Mouse (Mus musculus) layer of hippocampus, adult 8-10 months (tissue): ENCODE results near the gene Ktn1. TPM values are rescaled to one million over a fixed set of nuclear protein-coding genes. Genes with fewer than 3 reads are reported as not detected.

Experiments
- DNase-seq, 2 experiments: peaks; one replicate each; pipeline ENCODE4 v3.0.0; 2022; ENCODE audit warnings: low spot score in 2 of 2
- total RNA-seq, 4 experiments: library from RNA; stranded (reverse); gene quantifications; 2 replicates each; pipeline ENCODE4 v1.2.4; 2022

Ktn1 gene
- total RNA-seq, 4 experiments from 2014 or later: 75.6 to 86.9 (median 83.7) TPM

DNA sequence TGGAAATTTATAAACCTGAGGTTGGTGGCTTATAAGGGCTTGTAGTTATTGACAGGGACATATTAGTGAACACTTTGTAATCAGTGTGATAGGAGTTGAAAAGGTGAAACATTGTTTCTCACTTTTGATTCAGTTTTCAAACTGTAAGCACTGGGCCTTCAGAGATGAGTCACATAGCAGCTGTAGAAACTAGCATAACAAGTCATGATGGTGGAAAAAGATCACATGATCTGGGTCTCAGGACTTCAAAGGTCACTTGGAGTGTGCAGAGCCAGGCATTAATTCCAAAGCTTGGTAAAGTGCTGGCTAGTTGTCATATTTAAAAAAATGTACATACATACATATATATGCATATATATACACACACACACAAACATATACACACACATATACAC lies 16.2 kb downstream of the Ktn1 start:
- no peak for DNase-seq

DNA sequence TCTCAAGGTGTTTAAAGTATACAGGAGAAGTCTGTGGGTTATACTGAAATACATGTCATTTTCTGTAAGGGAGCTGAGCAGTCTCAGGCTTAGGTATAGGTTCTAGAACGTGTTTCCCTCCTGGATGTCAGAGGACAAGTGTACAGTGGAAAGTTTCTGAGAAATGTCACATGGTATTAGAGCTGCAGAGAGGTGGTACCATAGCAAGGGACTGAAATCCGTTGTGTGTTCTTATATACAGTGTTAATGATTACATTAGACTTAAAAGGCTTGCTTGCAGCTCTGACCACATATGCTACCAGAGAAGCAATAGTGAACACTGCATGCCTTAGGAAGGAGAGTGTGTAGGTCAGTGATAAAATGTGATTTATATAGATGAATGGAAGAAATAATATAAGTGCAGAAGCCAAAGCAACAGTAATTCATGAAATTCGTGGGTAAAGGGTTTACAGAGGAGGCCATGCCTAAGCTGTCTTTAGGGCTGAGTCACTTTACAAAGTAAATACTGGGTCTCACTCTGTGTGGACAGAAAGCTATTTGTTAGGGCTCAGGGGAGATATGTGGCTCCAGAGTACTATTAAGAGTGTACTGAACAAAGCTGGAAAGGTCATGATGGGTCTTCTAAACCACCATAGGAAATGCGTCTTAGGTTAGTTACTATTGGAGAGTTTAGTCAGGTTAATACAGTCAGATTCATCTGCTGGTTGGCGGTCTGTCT lies 17.0 kb downstream of the Ktn1 start:
- DNase-seq: no peak

DNA sequence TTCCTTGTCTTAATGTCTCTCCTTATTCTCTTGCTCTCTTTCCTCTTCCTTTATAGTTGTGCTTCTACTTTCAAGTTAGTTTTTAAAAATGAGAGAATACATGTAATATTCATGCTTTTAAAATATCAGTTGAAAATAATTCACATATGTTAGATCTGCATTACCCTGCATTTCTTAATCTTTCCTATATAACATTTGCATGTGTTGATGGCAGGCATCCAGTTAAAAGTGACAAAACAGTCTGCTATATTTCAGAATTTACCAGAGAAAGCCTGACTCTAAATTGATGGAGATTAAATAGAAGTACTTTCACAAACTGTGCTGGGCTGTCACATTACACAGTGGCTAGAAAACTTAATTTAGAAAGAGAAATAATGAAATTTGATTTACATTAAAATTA lies 19.8 kb downstream of the Ktn1 start:
- no peak for DNase-seq

DNA sequence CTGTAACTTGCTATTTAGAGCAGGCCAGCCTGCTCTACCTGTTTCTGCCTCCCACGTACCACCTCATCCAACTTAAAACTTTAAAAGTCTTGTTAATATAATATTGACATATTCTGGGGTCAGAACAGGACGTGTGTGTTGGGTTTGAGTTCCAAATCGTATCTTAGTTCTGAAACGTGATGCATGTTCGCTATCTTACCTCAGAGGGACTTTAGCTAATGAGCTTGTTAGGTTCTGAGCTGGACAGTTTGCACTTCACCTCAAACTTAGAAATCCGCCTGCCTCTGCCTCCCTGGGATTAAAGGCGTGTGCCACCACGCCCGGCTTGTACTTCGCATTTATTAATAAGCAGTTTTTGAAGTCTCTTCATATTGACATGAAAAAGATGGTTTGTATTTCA lies 34.6 kb downstream of the Ktn1 start:
- DNase-seq: no peak

DNA sequence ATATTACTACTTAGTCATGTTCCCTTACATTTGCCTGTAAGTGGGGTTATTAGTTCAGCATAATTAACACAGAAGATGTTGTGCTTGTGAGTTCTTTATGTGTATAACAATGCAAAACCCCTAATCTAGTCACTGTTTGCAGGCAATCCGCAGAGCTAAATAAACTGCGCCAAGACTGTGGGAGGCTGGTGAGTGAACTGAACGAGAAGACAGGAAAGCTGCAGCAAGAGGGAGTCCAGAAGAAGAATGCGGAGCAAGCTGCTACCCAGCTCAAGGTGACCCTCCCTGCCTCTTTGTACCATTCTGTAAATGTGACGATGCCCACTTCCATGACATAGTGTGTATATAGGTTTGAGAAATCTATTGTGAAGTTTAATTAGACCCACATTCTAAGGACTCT lies 36.3 kb downstream of the Ktn1 start:
- DNase-seq: no peak

DNA sequence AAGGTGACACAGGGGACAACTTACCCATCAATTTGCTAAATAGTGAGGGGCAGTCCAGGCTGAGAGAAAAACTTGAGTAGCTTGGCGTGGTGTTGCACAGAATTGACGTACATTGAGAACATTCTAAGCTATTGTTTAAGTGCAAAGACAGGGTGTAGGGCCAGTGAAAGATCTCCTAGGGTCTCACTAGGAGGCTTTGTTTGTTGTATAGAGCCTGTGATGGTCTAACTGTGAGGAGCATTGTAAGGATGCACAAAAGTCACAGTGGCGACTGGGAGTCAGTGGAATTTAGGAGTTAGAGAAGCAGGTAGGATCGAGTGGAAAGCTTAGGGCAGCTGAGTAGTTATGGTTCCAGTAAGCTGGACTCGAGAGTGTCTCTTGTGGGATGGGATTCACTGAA lies 50.9 kb downstream of the Ktn1 start:
- DNase-seq: no peak

DNA sequence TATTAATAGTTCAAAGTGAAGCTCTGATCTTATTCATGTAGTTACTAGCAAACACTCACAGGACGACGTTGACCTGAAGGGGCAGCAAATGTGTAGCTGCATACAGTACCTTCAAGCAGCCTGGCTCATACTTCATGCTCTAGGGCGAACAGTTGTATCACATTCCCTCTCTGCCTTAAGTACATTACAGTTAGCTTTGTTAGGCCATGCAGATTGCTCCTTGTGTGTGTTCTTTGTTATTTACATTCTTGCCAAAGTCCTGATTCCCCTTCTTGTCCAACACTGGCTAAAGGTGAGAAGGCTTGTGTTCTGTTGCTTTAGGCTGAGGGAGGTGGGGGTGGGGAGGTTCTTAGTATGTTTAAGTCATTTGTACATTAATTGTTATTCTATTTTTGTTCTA lies 61.3 kb downstream of the Ktn1 start:
- no peak for DNase-seq

DNA sequence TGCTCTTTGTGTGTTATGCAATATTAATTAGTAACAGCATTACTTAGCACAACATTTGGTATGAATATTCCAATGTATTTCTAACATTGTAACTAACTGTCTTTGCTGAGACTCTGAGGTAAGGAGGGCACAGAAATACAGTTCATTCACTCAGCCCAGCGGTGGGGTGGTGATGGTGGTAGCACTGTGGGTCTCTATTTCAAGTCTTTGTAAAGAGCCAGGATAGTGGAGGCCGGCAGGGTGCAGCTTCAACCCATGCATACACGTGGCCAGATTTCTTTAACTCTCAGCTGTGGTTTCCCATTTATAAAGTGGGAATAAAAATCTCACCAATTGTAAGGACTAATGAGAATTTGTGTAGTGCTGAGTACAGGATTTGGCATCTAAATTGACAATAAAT lies 67.5 kb downstream of the Ktn1 start:
- DNase-seq: no peak

DNA sequence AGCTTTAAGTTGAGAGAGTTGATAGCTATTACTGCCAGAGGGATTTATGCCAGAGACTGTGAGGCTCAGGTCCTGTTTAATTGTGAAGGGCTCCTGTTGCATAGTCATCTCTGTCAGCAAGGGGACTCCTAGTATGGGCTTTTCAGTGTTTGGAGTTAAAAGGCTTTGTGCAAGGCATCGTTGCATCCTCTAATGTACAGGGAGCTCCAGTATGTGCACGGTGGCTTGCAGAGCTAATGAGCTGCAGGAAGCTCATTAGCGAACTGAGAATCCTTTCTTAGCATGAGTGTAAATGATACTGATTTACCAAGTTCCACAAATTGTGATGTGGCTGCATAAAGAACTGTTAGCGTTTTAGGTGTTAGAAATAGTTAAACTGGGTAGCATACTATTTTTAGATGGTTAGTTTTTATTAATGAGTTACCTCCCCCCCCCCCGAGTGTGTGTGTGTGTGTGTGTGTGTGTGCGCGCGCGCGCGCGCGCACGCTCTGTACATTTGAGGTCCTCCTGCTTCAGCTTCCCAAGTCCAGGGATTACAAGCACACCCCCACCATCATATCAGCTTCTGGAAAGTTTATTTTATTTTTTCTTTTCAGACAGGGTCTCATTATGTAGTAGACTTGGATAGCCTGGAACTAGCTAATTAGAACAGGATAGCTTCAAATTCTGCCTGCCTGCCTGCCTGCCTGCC lies 69.8 kb downstream of the Ktn1 start:
- no peak for DNase-seq

DNA sequence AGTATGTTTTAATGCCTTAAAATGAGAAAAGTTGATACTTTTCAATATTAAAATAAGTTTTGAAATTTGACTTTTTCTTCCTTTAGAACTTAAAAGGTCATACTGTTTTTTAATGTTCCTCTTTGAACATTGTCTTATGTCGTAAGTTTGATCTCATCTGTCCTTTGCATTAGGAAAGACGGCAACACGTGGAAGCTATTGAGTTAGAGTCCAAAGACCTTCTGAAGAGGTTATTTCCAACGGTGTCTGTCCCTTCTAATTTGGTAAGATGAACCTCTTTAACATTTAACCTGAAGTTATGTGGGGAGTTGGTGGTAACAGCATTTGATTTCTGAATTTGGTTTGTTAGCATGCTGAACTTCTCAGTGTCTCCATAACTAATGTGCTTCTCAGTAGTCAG lies 71.8 kb downstream of the Ktn1 start:
- no peak for DNase-seq

DNA sequence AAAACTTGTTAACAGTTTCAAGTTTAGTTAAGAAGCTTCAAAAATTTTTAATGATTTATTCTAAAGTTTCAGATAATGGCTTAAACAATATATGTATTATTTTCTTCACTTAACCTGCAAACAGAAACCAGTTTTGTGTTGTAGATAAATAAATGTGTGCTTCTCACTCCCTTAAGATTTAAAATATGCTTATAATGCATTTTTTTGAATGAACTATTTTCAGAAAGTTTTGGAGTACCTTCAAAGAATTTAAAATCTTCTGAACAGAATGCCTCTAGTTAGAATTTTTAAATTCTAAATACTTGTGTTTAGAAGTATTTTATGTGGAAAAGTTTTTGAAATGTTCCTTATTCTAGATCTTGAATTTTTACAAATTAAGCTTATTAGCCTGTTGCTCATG lies 74.8 kb downstream of the Ktn1 start:
- DNase-seq: no peak

DNA sequence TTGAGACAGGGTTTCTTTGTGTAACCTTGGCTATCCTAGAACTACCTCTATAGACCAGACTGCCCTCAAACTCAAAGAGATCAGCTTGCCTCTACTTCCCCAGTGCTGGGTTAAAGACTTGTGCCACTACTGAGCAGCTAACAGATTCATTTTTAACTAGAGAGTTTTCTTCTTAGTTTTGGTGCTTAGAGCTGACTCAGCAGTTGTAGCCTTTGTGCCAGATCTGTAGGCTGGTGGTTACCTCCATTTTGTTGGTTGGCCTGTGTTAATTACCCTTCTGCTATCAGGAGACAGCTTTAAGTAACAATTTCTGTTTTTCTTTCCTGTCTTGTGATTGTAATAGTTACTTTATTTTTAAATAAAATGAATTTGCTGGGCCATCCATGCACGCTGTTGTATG lies 80.3 kb downstream of the Ktn1 start:
- no peak for DNase-seq

DNA sequence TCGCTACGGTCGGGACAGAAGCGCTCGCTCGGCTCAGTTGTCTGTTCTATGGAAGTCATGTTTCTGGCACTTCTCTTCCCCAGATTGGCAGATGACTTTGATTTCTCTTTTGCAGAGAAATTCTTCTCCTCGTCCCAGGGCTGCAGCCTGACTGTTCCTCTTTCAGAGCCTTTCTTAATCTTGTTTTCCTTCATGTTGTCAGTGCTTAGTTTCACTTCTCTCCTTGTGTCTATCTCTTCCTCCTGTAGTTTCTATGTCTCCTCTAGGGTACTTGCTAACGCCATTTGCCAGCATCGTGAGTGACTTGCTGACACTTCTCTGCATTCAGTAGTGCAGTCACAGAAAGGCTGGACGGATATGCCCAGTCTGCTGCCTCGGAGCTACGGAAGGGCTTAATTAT lies 87.1 kb downstream of the Ktn1 start:
- no peak for DNase-seq

DNA sequence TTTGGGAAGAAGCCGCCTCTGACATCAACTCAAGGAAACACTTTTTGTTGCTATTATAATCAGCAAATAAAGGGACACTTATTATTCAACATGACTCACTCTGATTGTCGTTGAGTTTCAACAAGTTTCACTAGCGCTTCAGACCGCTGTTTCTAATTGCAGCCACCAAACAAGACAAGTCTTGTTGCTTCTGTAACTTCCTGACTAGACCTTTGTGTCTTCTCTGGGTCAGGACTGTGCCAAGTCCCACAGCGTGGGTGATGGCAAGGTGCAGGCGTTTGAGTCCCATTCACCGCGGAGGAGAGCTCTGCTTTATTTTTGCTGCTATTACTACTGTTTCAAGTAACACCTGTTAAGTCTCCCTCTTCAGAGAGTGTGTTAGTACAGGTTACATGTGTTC lies 88.2 kb downstream of the Ktn1 start:
- no peak for DNase-seq

DNA sequence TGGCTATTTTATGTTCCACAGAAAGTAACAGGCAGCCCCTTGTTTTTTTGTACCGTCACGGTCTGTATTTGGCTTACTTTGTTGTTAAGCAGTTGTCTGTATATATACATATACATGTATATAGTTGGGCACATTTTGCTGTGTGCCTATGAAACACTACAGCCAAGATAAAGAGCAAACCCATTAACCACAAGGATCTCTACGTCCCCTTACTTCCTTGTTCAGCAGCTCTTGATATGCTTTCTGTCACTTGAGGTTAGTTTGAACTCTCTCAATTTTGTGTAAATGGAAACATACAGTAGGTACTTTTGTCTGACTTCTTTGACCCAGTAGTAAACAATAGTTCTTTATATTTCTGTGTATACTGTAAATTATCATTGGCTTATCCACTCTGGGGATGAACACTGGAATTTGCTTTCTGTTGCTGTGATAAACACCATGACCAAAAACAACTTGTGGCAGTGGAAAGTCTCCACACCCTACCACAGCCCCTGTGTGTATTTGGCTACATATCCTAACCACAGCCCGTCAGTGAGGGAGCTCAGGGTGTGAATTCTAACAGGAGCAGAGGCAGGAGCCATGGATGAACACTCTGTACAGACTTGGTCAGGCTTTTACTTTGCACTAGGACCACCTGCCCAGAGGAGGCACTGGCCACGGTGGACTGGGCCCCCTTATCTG lies 92.2 kb downstream of the Ktn1 start:
- DNase-seq: no peak

DNA sequence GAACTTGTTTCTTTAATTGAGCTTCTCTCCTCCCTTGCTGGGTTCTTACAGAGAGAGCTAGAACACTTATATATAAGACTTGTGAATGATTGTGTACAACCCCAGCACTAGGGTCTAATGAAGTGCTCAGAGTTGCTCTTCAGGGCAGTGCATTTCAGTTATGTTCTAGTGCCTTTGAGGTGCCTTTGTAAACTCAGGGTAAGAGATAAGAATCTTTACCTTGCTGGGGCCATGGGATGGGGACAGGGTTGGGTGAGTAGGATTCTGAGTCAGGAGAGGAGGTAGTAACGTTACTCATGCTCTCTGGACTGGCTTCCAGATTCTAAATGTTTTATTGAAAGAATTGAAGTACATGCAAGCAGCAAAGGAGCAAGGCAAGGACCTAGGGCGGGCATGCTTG lies 92.8 kb downstream of the Ktn1 start:
- DNase-seq: no peak

DNA sequence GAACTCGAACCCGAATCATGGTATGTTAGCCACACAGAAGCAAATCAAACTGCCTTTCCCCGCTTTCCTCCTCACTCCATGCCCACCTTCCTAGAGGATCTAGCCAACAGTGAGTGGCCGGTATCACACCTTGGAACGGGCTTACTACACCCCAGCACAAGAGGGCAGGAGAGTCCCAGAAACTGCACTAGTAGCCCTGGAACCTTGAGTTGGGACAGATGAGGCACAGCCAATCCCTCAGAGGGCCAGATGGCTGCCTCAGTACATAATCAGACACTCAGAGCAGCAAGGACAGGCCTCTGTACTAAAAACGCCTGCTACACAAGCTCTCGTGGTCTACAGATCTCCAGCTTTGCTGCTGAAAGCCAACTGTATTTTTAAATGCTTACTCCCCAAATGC lies 94.4 kb downstream of the Ktn1 start:
- peak in 1 of 2 experiments; percentile 19 for DNase-seq

DNA sequence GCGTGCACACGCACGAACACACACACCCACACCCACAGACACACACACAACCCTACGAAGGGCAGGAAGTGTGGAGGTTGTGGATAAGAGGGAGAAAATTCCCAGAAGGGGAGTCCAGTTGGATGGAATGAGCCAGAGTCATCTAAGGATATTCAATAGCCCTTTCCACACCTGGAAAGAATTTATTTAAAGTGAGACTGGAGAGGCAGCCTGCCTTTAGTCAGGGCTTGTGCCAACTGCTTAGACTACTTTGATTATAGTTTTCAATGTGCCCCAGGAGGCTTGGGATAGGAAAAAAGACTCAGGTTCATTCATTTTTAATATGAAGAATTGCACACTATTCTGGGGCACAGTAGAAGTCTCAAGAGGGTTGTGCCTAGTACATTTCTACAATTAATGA lies 96.8 kb downstream of the Ktn1 start:
- no peak for DNase-seq

DNA sequence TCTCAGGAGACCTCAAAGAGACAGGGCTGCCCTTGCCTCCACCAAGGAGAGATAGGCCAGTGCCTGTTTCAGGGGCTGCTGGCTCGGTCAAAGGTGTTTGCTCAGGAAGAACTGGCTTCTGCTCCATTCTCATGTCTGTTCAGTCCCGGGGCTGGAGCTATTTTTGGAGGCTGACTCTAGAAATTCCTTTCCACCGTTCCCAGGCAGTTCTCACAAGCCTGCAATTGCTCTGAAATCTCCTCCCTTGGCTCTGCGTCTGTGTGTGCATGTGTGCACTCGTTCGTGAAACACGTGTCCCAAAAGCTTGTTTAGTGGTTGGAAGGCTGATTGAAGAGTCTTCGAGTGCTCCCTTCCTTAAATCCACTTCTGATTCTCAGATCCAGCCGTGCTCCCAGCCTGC lies 99.3 kb downstream of the Ktn1 start:
- DNase-seq: no peak

DNA sequence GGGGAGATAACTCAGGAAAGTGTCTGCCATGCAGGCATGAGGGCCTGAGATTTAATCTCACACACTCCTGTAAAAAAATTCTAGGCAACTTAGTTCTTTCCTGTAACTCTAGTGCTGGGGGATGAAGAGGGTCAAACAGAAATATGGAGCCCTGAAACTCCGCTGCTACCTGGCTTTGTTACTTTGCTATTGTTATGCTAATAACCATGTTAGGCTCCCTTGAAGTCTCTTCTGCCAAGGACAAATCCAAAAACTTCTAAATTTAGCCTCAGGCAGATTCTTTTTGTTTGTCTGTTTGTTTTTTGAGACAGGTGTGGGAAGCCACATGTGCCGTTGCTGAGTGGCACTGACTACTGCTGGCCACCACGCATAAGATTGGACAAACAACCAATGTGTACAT lies 100.5 kb downstream of the Ktn1 start:
- no peak for DNase-seq

DNA sequence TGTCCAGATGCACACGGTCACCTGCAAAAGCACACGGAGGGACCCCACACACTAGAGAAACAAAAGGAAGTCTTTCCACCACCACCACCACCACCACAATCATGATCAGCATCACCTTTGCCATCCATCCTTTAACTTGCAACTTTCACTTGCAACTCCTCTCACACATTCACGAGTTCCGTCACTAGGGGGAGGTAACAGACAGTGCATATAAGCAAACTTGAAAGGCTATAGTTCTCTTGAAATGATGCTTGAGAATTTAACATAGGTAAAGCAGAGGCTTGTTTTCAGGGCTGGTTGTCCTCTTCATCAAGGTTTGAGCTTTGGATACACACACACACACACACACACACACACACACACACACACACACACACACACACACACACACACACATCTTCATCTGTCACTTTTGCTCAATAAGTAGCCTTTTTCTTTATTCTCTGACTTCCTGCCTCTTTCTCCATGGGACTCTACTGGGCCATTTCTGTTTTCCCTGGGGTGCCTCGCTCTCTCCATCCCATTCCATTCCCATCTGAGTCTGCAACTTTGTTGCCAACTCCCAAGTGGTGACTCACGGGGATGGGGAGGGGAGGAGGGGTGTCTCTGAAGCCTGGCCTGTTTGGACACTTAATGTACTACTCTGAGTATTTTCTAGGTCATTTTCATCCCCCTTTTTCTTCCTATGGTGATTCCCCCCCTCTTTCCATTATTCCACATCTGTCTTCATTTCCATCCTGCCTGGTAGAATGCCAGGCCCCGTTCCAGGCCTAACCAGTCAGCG lies 103.4 kb downstream of the Ktn1 start:
- peak; percentile 50 to 67 for DNase-seq

DNA sequence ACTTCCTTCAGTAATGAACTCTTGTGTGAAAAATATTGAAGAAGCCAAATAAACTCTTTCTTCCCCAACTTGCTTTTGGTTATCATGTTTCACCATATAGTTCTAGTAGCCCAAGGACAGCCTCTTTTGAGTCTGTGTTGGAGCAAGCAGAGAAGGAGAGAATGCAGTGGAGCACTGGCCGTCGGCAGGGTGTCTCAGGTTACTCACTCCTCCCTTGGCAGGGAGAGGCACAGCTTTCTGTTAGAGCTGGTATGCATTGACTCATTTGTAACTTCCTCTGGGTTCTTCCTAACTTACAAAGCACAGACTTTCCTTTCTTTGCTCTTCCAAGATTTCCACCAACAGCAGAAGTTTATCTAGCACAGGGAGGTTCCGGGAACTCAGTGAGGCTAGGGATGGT lies 105.3 kb downstream of the Ktn1 start:
- DNase-seq: no peak
